Mouse (Mus musculus): ENCODE results near the gene Dnm2. TPM values are rescaled to one million over a fixed set of nuclear protein-coding genes. Genes with fewer than 3 reads are reported as not detected.
"Not testable (repeated sequence)": the region's sequence is repeated elsewhere in the genome, so short reads cannot be mapped to it uniquely, and the experiment has no call there.

Gene Dnm2
- polyA plus RNA-seq, 1 experiment from 2014 or later: 58.2 TPM

GRCm38 (mm10) chr9:21517947-21518495, 93.3 kb downstream of the Dnm2 start:
- no peaks in the 10 kb centered on the region for H3K36me3 ChIP-seq (ENCODE audit: control insufficient read depth, insufficient read depth, low read length)

GRCm38 (mm10) chr9:21518690-21519089, 94.0 kb downstream of the Dnm2 start:
- not testable (repeated sequence) for H3K9me3 ChIP-seq (ENCODE audit: control insufficient read depth, low read length); H3K4me3 ChIP-seq (ENCODE audit: control insufficient read depth in 1 of 2, insufficient read depth in 1 of 2, low read depth in 1 of 2, low read length in 2 of 2); ATAC-seq (ENCODE audit: insufficient number of reproducible peaks, insufficient read depth, low FRiP score, low read depth); H3K27ac ChIP-seq (replicated peaks in 1 of 2; ENCODE audit: control insufficient read depth in 1 of 2, insufficient read depth in 1 of 2, low read depth in 2 of 2, low read length in 2 of 2); H3K27me3 ChIP-seq (ENCODE audit: control insufficient read depth, insufficient read depth, low read length); H3K4me2 ChIP-seq (ENCODE audit: low read length); H3K9ac ChIP-seq (ENCODE audit: low read length); H3K4me1 ChIP-seq (ENCODE audit: control insufficient read depth in 2 of 2, insufficient read depth in 2 of 2, low read length in 2 of 2); H3K36me3 ChIP-seq (ENCODE audit: control insufficient read depth, insufficient read depth, low read length)
- 85% methylated on average over 6 of the region's 6 CpGs for WGBS

More at GRCm38 (mm10) chr9:21517947-21518495, 93.3 kb downstream of the Dnm2 start:
- Histone ChIP-seq H3K4me3 (ENCODE audit: control insufficient read depth in 1 of 2, insufficient read depth in 1 of 2, low read depth in 1 of 2, low read length in 2 of 2) (no peak overlapping the region), H3K4me2 (ENCODE audit: low read length) (no peak overlapping the region), H3K9ac (ENCODE audit: low read length) (no peak overlapping the region), H3K27ac (replicated peaks in 1 of 2; ENCODE audit: control insufficient read depth in 1 of 2, insufficient read depth in 1 of 2, low read depth in 2 of 2, low read length in 2 of 2) (no peak overlapping the region), H3K4me1 (ENCODE audit: control insufficient read depth in 2 of 2, insufficient read depth in 2 of 2, low read length in 2 of 2) (no peaks in the 10 kb centered on the region), H3K27me3 (ENCODE audit: control insufficient read depth, insufficient read depth, low read length) (no peaks in the 10 kb centered on the region), H3K9me3 (ENCODE audit: control insufficient read depth, low read length) (no peaks in the 10 kb centered on the region)
- ATAC-seq (ENCODE audit: insufficient number of reproducible peaks, insufficient read depth, low FRiP score, low read depth): no peak
- WGBS: 73% methylated on average over 6 of the region's 6 CpGs

GRCm38 (mm10) chr9:21525142-21525936, 100.6 kb downstream of the Dnm2 start:
- H3K4me1 ChIP-seq (ENCODE audit: control insufficient read depth in 2 of 2, insufficient read depth in 2 of 2, low read length in 2 of 2): peaks cover 0 to 4% of the 10 kb centered on the region in 2 experiments; a peak in 1 of 4 replicates
- H3K27me3 ChIP-seq (ENCODE audit: control insufficient read depth, insufficient read depth, low read length): no peaks in the 10 kb centered on the region
- no peak overlapping the region for H3K4me3 ChIP-seq (ENCODE audit: control insufficient read depth in 1 of 2, insufficient read depth in 1 of 2, low read depth in 1 of 2, low read length in 2 of 2)
- H3K9ac ChIP-seq (ENCODE audit: low read length): no peak overlapping the region
- H3K36me3 ChIP-seq (ENCODE audit: control insufficient read depth, insufficient read depth, low read length): no peaks in the 10 kb centered on the region
- no peak overlapping the region for H3K4me2 ChIP-seq (ENCODE audit: low read length)
- 68% methylated on average over 7 of the region's 7 CpGs for WGBS
- H3K9me3 ChIP-seq (ENCODE audit: control insufficient read depth, low read length): no peaks in the 10 kb centered on the region
- no peak for ATAC-seq (ENCODE audit: insufficient number of reproducible peaks, insufficient read depth, low FRiP score, low read depth)
- H3K27ac ChIP-seq (replicated peaks in 1 of 2; ENCODE audit: control insufficient read depth in 1 of 2, insufficient read depth in 1 of 2, low read depth in 2 of 2, low read length in 2 of 2): no peak overlapping the region

- Histone ChIP-seq H3K9me3 (ENCODE audit: control insufficient read depth, low read length) (no peaks in the 10 kb centered on the region), H3K27ac (replicated peaks in 1 of 2; ENCODE audit: control insufficient read depth in 1 of 2, insufficient read depth in 1 of 2, low read depth in 2 of 2, low read length in 2 of 2) (no peak within 1 kb of the TSS), H3K4me2 (ENCODE audit: low read length) (no peak within 1 kb of the TSS), H3K4me3 (ENCODE audit: control insufficient read depth in 1 of 2, insufficient read depth in 1 of 2, low read depth in 1 of 2, low read length in 2 of 2) (no peak within 1 kb of the TSS), H3K27me3 (ENCODE audit: control insufficient read depth, insufficient read depth, low read length) (no peaks in the 10 kb centered on the region), H3K4me1 (ENCODE audit: control insufficient read depth in 2 of 2, insufficient read depth in 2 of 2, low read length in 2 of 2) (peaks cover 0 to 4% of the 10 kb centered on the region in 2 experiments; a peak in 1 of 4 replicates), H3K36me3 (ENCODE audit: control insufficient read depth, insufficient read depth, low read length) (no peaks in the 10 kb centered on the region), H3K9ac (ENCODE audit: low read length) (0 out of 2 replicates have a peak within 1 kb of the TSS, but pooled peaks have one; percentile 13)
- no peak for ATAC-seq (ENCODE audit: insufficient number of reproducible peaks, insufficient read depth, low FRiP score, low read depth)
- WGBS: 48% methylated on average over 14 of the region's 14 CpGs
Observed at GRCm38 (mm10) chr9:21525937-21526633, 101.4 kb downstream of the Dnm2 start, which contains the start of gene AB124611. AB124611 (plus strand) TSS chr9:21526176.

- no peak overlapping the region for H3K27ac ChIP-seq (replicated peaks in 1 of 2; ENCODE audit: control insufficient read depth in 1 of 2, insufficient read depth in 1 of 2, low read depth in 2 of 2, low read length in 2 of 2)
- 57% methylated on average over 3 of the region's 3 CpGs for WGBS
- H3K9ac ChIP-seq (ENCODE audit: low read length): 0 out of 2 replicates have a peak overlapping the region, but pooled peaks have one; percentile 13
- H3K4me1 ChIP-seq (ENCODE audit: control insufficient read depth in 2 of 2, insufficient read depth in 2 of 2, low read length in 2 of 2): peaks cover 0 to 4% of the 10 kb centered on the region in 2 experiments; a peak in 1 of 4 replicates
- no peaks in the 10 kb centered on the region for H3K27me3 ChIP-seq (ENCODE audit: control insufficient read depth, insufficient read depth, low read length)
- no peaks in the 10 kb centered on the region for H3K36me3 ChIP-seq (ENCODE audit: control insufficient read depth, insufficient read depth, low read length)
- no peaks in the 10 kb centered on the region for H3K9me3 ChIP-seq (ENCODE audit: control insufficient read depth, low read length)
- no peak overlapping the region for H3K4me3 ChIP-seq (ENCODE audit: control insufficient read depth in 1 of 2, insufficient read depth in 1 of 2, low read depth in 1 of 2, low read length in 2 of 2)
- ATAC-seq (ENCODE audit: insufficient number of reproducible peaks, insufficient read depth, low FRiP score, low read depth): no peak
- H3K4me2 ChIP-seq (ENCODE audit: low read length): no peak overlapping the region
Observed at GRCm38 (mm10) chr9:21526634-21526944, 101.9 kb downstream of the Dnm2 start.

- H3K9me3 ChIP-seq (ENCODE audit: control insufficient read depth, low read length): no peaks in the 10 kb centered on the region
- no peak overlapping the region for H3K4me2 ChIP-seq (ENCODE audit: low read length)
- peaks cover 0 to 4% of the 10 kb centered on the region in 2 experiments; a peak in 1 of 4 replicates for H3K4me1 ChIP-seq (ENCODE audit: control insufficient read depth in 2 of 2, insufficient read depth in 2 of 2, low read length in 2 of 2)
- no peak overlapping the region for H3K27ac ChIP-seq (replicated peaks in 1 of 2; ENCODE audit: control insufficient read depth in 1 of 2, insufficient read depth in 1 of 2, low read depth in 2 of 2, low read length in 2 of 2)
- ATAC-seq (ENCODE audit: insufficient number of reproducible peaks, insufficient read depth, low FRiP score, low read depth): no peak
- no peaks in the 10 kb centered on the region for H3K36me3 ChIP-seq (ENCODE audit: control insufficient read depth, insufficient read depth, low read length)
- H3K4me3 ChIP-seq (ENCODE audit: control insufficient read depth in 1 of 2, insufficient read depth in 1 of 2, low read depth in 1 of 2, low read length in 2 of 2): no peak overlapping the region
- H3K27me3 ChIP-seq (ENCODE audit: control insufficient read depth, insufficient read depth, low read length): no peaks in the 10 kb centered on the region
- 97% methylated on average over 2 of the region's 2 CpGs for WGBS
- H3K9ac ChIP-seq (ENCODE audit: low read length): no peak overlapping the region
Observed at GRCm38 (mm10) chr9:21527100-21527801, 102.5 kb downstream of the Dnm2 start.

- H3K4me1 ChIP-seq (ENCODE audit: control insufficient read depth in 2 of 2, insufficient read depth in 2 of 2, low read length in 2 of 2): peaks cover 0 to 4% of the 10 kb centered on the region in 2 experiments; a peak in 1 of 4 replicates
- no peak overlapping the region for H3K4me3 ChIP-seq (ENCODE audit: control insufficient read depth in 1 of 2, insufficient read depth in 1 of 2, low read depth in 1 of 2, low read length in 2 of 2)
- no peaks in the 10 kb centered on the region for H3K36me3 ChIP-seq (ENCODE audit: control insufficient read depth, insufficient read depth, low read length)
- H3K27ac ChIP-seq (replicated peaks in 1 of 2; ENCODE audit: control insufficient read depth in 1 of 2, insufficient read depth in 1 of 2, low read depth in 2 of 2, low read length in 2 of 2): no peak overlapping the region
- 50% methylated on average over 1 of the region's 1 CpGs for WGBS
- H3K4me2 ChIP-seq (ENCODE audit: low read length): no peak overlapping the region
- no peak for ATAC-seq (ENCODE audit: insufficient number of reproducible peaks, insufficient read depth, low FRiP score, low read depth)
- no peak overlapping the region for H3K9ac ChIP-seq (ENCODE audit: low read length)
- no peaks in the 10 kb centered on the region for H3K9me3 ChIP-seq (ENCODE audit: control insufficient read depth, low read length)
- H3K27me3 ChIP-seq (ENCODE audit: control insufficient read depth, insufficient read depth, low read length): no peaks in the 10 kb centered on the region
Observed at GRCm38 (mm10) chr9:21527917-21528324, 103.2 kb downstream of the Dnm2 start.
